Mouse (Mus musculus): ENCODE data around the gene Mcoln3. TPM values are rescaled to one million over a fixed set of nuclear protein-coding genes. Genes with fewer than 3 reads are reported as not detected.

Mcoln3 gene
- polyA plus RNA-seq, 1 experiment from 2014 or later = 0.97 TPM

DNA sequence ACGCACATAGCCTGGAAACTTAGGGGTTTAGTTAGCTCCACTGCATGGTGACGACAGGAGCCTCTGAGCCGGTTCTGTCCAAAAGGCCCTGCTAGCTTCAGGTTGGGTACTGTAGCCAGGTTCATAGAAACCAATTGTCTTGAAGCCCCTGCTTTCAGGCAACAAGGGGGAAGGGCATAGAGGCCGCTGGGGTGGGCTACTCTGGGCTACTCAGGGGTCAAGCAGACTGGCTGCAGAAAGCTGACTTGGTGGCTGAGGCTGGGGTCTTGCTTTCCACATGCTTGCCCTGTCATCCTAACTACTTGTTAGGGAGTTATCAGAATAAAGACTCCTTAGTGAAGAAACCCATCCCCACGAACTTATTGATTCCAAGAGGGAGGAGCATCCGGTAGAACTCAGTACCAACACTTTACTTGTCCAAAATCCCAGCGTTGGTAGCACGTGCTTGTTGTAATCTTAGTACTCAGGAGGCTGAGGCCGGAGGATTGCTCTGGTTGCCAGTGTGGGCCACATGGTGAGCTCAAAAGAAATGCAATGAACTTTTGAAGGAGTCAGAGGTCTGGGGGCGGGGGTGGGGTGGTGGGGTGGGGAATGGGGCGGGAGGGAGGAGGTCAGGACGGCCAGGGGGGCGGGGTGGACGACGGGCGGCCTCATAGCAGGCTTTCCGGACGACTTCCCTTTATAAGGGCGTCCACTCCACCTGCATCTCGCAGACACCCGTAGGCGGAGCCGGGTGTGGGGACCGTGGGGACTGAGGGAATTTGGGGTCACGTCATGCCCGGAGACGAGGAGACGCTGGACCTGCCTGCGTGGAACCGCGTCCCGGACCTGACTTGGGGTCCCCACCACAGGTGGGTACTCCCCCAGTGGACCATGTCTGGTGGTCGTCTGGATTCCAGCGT is 32.2 kb downstream of the Mcoln3 start, which contains the start of gene Mcoln2:
Gene Mcoln2, plus strand, starts transcription at position 678 of the 902 bp plus-strand sequence.
- H3K27ac ChIP-seq (replicated peaks in 1 of 2; ENCODE audit: control insufficient read depth in 1 of 2, insufficient read depth in 1 of 2, low read depth in 2 of 2, low read length in 2 of 2) = no peak within 1 kb of the TSS
- H3K4me2 ChIP-seq (ENCODE audit: low read length) = peak within 1 kb of the TSS; percentile 89
- no peaks in the 10 kb centered on the region for H3K36me3 ChIP-seq (ENCODE audit: control insufficient read depth, insufficient read depth, low read length)
- H3K9me3 ChIP-seq (ENCODE audit: control insufficient read depth, low read length) = peaks cover 2% of the 10 kb centered on the region; the same call in 1 of the 2 replicates
- 12% methylated on average over 33 of the region's 34 CpGs for WGBS
- no peak; the same call in 1 of the 2 replicates for ATAC-seq (ENCODE audit: insufficient number of reproducible peaks, insufficient read depth, low FRiP score, low read depth)
- peak within 1 kb of the TSS; percentile 61 for H3K9ac ChIP-seq (ENCODE audit: low read length)
- peaks cover 4 to 12% of the 10 kb centered on the region in 2 experiments; a peak in 3 of 4 replicates for H3K4me1 ChIP-seq (ENCODE audit: control insufficient read depth in 2 of 2, insufficient read depth in 2 of 2, low read length in 2 of 2)
- peak within 1 kb of the TSS; percentile 44 to 49 for H3K4me3 ChIP-seq (ENCODE audit: control insufficient read depth in 1 of 2, insufficient read depth in 1 of 2, low read depth in 1 of 2, low read length in 2 of 2)
- peaks cover 13% of the 10 kb centered on the region; the same call in 1 of the 2 replicates for H3K27me3 ChIP-seq (ENCODE audit: control insufficient read depth, insufficient read depth, low read length)

GRCm38 (mm10) chr3:146150058-146150400 is 32.8 kb downstream of the Mcoln3 start:
- 0 out of 2 replicates have a peak, but pooled peaks have one; percentile 39 for ATAC-seq (ENCODE audit: insufficient number of reproducible peaks, insufficient read depth, low FRiP score, low read depth)
- H3K4me1 ChIP-seq (ENCODE audit: control insufficient read depth in 2 of 2, insufficient read depth in 2 of 2, low read length in 2 of 2) = peaks cover 4 to 12% of the 10 kb centered on the region in 2 experiments; a peak in 3 of 4 replicates
- H3K4me2 ChIP-seq (ENCODE audit: low read length) = peak overlapping the region; percentile 89
- H3K27ac ChIP-seq (replicated peaks in 1 of 2; ENCODE audit: control insufficient read depth in 1 of 2, insufficient read depth in 1 of 2, low read depth in 2 of 2, low read length in 2 of 2) = no peak overlapping the region
- H3K9me3 ChIP-seq (ENCODE audit: control insufficient read depth, low read length) = peaks cover 2% of the 10 kb centered on the region; the same call in 1 of the 2 replicates
- peak overlapping the region; percentile 61 for H3K9ac ChIP-seq (ENCODE audit: low read length)
- no peaks in the 10 kb centered on the region for H3K36me3 ChIP-seq (ENCODE audit: control insufficient read depth, insufficient read depth, low read length)
- H3K4me3 ChIP-seq (ENCODE audit: control insufficient read depth in 1 of 2, insufficient read depth in 1 of 2, low read depth in 1 of 2, low read length in 2 of 2) = peak overlapping the region; percentile 44 to 49
- H3K27me3 ChIP-seq (ENCODE audit: control insufficient read depth, insufficient read depth, low read length) = peaks cover 13% of the 10 kb centered on the region; the same call in 1 of the 2 replicates
- under 1% methylated on average over 26 of the region's 26 CpGs for WGBS

DNA sequence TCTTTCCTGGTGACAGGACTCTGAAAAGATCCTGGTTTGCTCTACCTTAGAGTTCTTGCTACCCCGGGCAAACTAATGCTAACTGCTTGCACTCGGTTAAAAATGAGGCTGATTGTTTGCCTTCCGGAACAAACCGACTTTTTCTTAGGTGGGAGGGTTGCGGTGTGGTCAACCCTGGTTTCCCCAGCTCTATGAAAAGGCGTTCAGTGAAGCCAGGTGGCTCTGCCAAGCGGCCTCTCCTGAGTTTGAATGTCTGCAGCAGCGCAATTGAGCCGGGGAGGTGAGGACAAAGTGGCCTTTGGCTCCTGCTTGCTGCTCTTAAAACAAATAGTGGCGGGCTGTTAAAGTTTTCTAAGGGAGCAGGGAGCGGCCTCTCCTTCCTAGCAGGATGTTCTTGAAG is 33.3 kb downstream of the Mcoln3 start:
- Histone ChIP-seq H3K4me1 (ENCODE audit: control insufficient read depth in 2 of 2, insufficient read depth in 2 of 2, low read length in 2 of 2) (peaks cover 4 to 12% of the 10 kb centered on the region in 2 experiments; a peak in 3 of 4 replicates), H3K9ac (ENCODE audit: low read length) (no peak overlapping the region; the same call in 1 of the 2 replicates), H3K4me3 (ENCODE audit: control insufficient read depth in 1 of 2, insufficient read depth in 1 of 2, low read depth in 1 of 2, low read length in 2 of 2) (peak overlapping the region; percentile 44 to 49; a peak in 3 of 4 replicates), H3K36me3 (ENCODE audit: control insufficient read depth, insufficient read depth, low read length) (no peaks in the 10 kb centered on the region), H3K4me2 (ENCODE audit: low read length) (peak overlapping the region; percentile 89), H3K27me3 (ENCODE audit: control insufficient read depth, insufficient read depth, low read length) (peaks cover 13% of the 10 kb centered on the region; the same call in 1 of the 2 replicates), H3K9me3 (ENCODE audit: control insufficient read depth, low read length) (no peaks in the 10 kb centered on the region), H3K27ac (replicated peaks in 1 of 2; ENCODE audit: control insufficient read depth in 1 of 2, insufficient read depth in 1 of 2, low read depth in 2 of 2, low read length in 2 of 2) (no peak overlapping the region)
- ATAC-seq (ENCODE audit: insufficient number of reproducible peaks, insufficient read depth, low FRiP score, low read depth) = no peak
- WGBS = 31% methylated on average over 11 of the region's 11 CpGs

DNA sequence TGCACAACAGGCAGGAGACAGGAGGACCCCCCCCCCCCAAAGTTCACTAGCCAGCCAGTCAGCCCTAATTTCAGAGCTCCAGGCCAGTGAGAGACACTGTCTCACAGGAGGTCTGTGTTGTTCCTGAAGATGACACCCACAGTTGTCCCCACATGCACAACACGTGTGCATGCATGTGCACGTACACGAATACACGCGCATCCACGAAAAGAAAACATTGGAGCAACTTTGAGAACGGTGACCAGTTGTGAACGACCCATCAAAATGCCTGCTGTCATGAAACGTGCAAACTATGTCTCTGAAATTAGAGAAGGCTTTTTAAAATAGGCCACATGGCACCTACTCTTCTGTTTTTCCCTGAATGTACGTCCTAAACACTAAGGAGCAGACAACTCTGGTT is 34.1 kb downstream of the Mcoln3 start:
- no peak overlapping the region for H3K4me2 ChIP-seq (ENCODE audit: low read length)
- H3K36me3 ChIP-seq (ENCODE audit: control insufficient read depth, insufficient read depth, low read length) = no peaks in the 10 kb centered on the region
- H3K4me3 ChIP-seq (ENCODE audit: control insufficient read depth in 1 of 2, insufficient read depth in 1 of 2, low read depth in 1 of 2, low read length in 2 of 2) = no peak overlapping the region
- no peak for ATAC-seq (ENCODE audit: insufficient number of reproducible peaks, insufficient read depth, low FRiP score, low read depth)
- peaks cover 5 to 12% of the 10 kb centered on the region in 2 experiments; a peak in 3 of 4 replicates for H3K4me1 ChIP-seq (ENCODE audit: control insufficient read depth in 2 of 2, insufficient read depth in 2 of 2, low read length in 2 of 2)
- no peak overlapping the region for H3K27ac ChIP-seq (replicated peaks in 1 of 2; ENCODE audit: control insufficient read depth in 1 of 2, insufficient read depth in 1 of 2, low read depth in 2 of 2, low read length in 2 of 2)
- H3K9me3 ChIP-seq (ENCODE audit: control insufficient read depth, low read length) = no peaks in the 10 kb centered on the region
- 94% methylated on average over 10 of the region's 10 CpGs for WGBS
- peaks cover 13% of the 10 kb centered on the region; the same call in 1 of the 2 replicates for H3K27me3 ChIP-seq (ENCODE audit: control insufficient read depth, insufficient read depth, low read length)
- H3K9ac ChIP-seq (ENCODE audit: low read length) = no peak overlapping the region

DNA sequence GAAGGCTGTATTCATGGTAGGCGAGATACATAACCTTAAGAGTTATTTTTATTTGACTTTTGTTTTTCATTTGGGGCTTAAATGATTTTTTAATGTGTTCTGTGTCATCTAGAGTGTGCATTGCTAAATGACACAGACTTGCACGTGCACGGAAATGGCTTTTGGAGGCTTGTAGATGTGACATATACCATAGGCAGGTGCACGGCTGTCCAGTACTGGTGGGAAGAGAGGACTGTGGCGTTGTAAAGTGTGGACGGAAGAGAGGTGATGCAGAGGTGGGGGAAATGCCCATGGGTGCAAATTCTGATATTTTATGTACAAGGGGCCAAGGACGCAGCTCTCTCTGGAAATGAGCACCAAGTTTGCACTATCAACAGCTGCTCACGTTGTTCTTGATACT is 34.5 kb downstream of the Mcoln3 start:
- Histone ChIP-seq H3K9me3 (ENCODE audit: control insufficient read depth, low read length) (no peaks in the 10 kb centered on the region), H3K27ac (replicated peaks in 1 of 2; ENCODE audit: control insufficient read depth in 1 of 2, insufficient read depth in 1 of 2, low read depth in 2 of 2, low read length in 2 of 2) (no peak overlapping the region), H3K4me1 (ENCODE audit: control insufficient read depth in 2 of 2, insufficient read depth in 2 of 2, low read length in 2 of 2) (peaks cover 7 to 15% of the 10 kb centered on the region in 2 experiments; a peak in 3 of 4 replicates), H3K27me3 (ENCODE audit: control insufficient read depth, insufficient read depth, low read length) (peaks cover 13% of the 10 kb centered on the region; the same call in 1 of the 2 replicates), H3K4me3 (ENCODE audit: control insufficient read depth in 1 of 2, insufficient read depth in 1 of 2, low read depth in 1 of 2, low read length in 2 of 2) (no peak overlapping the region), H3K9ac (ENCODE audit: low read length) (no peak overlapping the region), H3K4me2 (ENCODE audit: low read length) (no peak overlapping the region), H3K36me3 (ENCODE audit: control insufficient read depth, insufficient read depth, low read length) (no peaks in the 10 kb centered on the region)
- no peak for ATAC-seq (ENCODE audit: insufficient number of reproducible peaks, insufficient read depth, low FRiP score, low read depth)
- WGBS = 88% methylated on average over 8 of the region's 8 CpGs

- WGBS = 87% methylated on average over 8 of the region's 8 CpGs
Measured at GRCm38 (mm10) chr3:146152348-146152747, 35.1 kb downstream of the Mcoln3 start.

GRCm38 (mm10) chr3:146152913-146153312 is 35.7 kb downstream of the Mcoln3 start:
- no peak for ATAC-seq (ENCODE audit: insufficient number of reproducible peaks, insufficient read depth, low FRiP score, low read depth)
- Histone ChIP-seq H3K27ac (replicated peaks in 1 of 2; ENCODE audit: control insufficient read depth in 1 of 2, insufficient read depth in 1 of 2, low read depth in 2 of 2, low read length in 2 of 2) (no peak overlapping the region), H3K36me3 (ENCODE audit: control insufficient read depth, insufficient read depth, low read length) (no peaks in the 10 kb centered on the region), H3K9ac (ENCODE audit: low read length) (no peak overlapping the region), H3K27me3 (ENCODE audit: control insufficient read depth, insufficient read depth, low read length) (peaks cover 13% of the 10 kb centered on the region; the same call in 1 of the 2 replicates), H3K9me3 (ENCODE audit: control insufficient read depth, low read length) (no peaks in the 10 kb centered on the region), H3K4me2 (ENCODE audit: low read length) (no peak overlapping the region), H3K4me3 (ENCODE audit: control insufficient read depth in 1 of 2, insufficient read depth in 1 of 2, low read depth in 1 of 2, low read length in 2 of 2) (no peak overlapping the region), H3K4me1 (ENCODE audit: control insufficient read depth in 2 of 2, insufficient read depth in 2 of 2, low read length in 2 of 2) (peaks cover 7 to 15% of the 10 kb centered on the region in 2 experiments; a peak in 3 of 4 replicates)
- WGBS = 88% methylated on average over 2 of the region's 2 CpGs

More at GRCm38 (mm10) chr3:146152348-146152747, 35.1 kb downstream of the Mcoln3 start:
- no peaks in the 10 kb centered on the region for H3K9me3 ChIP-seq (ENCODE audit: control insufficient read depth, low read length)
- no peak overlapping the region for H3K27ac ChIP-seq (replicated peaks in 1 of 2; ENCODE audit: control insufficient read depth in 1 of 2, insufficient read depth in 1 of 2, low read depth in 2 of 2, low read length in 2 of 2)
- ATAC-seq (ENCODE audit: insufficient number of reproducible peaks, insufficient read depth, low FRiP score, low read depth) = no peak
- peaks cover 7 to 15% of the 10 kb centered on the region in 2 experiments; a peak in 3 of 4 replicates for H3K4me1 ChIP-seq (ENCODE audit: control insufficient read depth in 2 of 2, insufficient read depth in 2 of 2, low read length in 2 of 2)
- peaks cover 13% of the 10 kb centered on the region; the same call in 1 of the 2 replicates for H3K27me3 ChIP-seq (ENCODE audit: control insufficient read depth, insufficient read depth, low read length)
- no peak overlapping the region for H3K9ac ChIP-seq (ENCODE audit: low read length)
- H3K36me3 ChIP-seq (ENCODE audit: control insufficient read depth, insufficient read depth, low read length) = no peaks in the 10 kb centered on the region
- H3K4me2 ChIP-seq (ENCODE audit: low read length) = no peak overlapping the region
- no peak overlapping the region for H3K4me3 ChIP-seq (ENCODE audit: control insufficient read depth in 1 of 2, insufficient read depth in 1 of 2, low read depth in 1 of 2, low read length in 2 of 2)
